Mouse (Mus musculus) lung, embryonic 16.5 days (tissue): ENCODE data around the gene Olfr645. TPM values are rescaled to one million over a fixed set of nuclear protein-coding genes. Genes with fewer than 3 reads are reported as not detected.

Experiments used
- ATAC-seq: fragments of 200-750 bp; cut with Nextera tagmentation; 2 replicates; pipeline ENCODE4 v1.8.0; 2017; ENCODE audit warnings: low read depth, mild to moderate bottlenecking, moderate library complexity
- H3K27ac ChIP-seq: fragments of 300-500 bp; sonication (generic); 2 replicates; pipeline ENCODE4 v1.5.1; 2014; ENCODE audit warnings: mild to moderate bottlenecking, control low read depth, low read length
- H3K27me3 ChIP-seq: fragments of 300-500 bp; sonication (generic); 2 replicates; pipeline ENCODE4 v1.6.1; 2014; ENCODE audit warnings: low read depth, low read length, mixed read lengths; ENCODE audit not compliant: control insufficient read depth, insufficient read depth
- H3K36me3 ChIP-seq: fragments of 300-500 bp; sonication (generic); 2 replicates; pipeline ENCODE4 v1.6.1; 2014; ENCODE audit warnings: low read length; ENCODE audit not compliant: control insufficient read depth, insufficient read depth
- H3K4me1 ChIP-seq: fragments of 300-500 bp; sonication (generic); replicated peaks from 2 replicates; pipeline ENCODE4 v1.6.1; 2014; ENCODE audit warnings: low read length, mixed read lengths; ENCODE audit not compliant: control insufficient read depth, insufficient read depth
- H3K4me2 ChIP-seq: fragments of 300-500 bp; sonication (generic); 2 replicates; pipeline ENCODE4 v1.6.1; 2014; ENCODE audit warnings: low read depth, low read length, control low read depth
- H3K4me3 ChIP-seq: fragments of 300-500 bp; sonication (generic); 2 replicates; pipeline ENCODE4 v1.5.1; 2014; ENCODE audit warnings: mild to moderate bottlenecking, low read length, control low read depth
- H3K9ac ChIP-seq: fragments of 300-500 bp; sonication (generic); 2 replicates; pipeline ENCODE4 v1.6.1; 2014; ENCODE audit warnings: low read length, control low read depth
- H3K9me3 ChIP-seq: fragments of 300-500 bp; sonication (generic); 2 replicates; pipeline ENCODE4 v1.6.1; 2016; ENCODE audit warnings: low read length; ENCODE audit not compliant: control insufficient read depth
- WGBS: fragments of 180-500 bp; shearing (Covaris S2); extraction: QIAGEN DNeasy Blood & Tissue Kit; methylation state at CpG from one replicate; pipeline ENCODE4 v1.1.7; 2014; 5-methylcytosine and 5-hydroxymethylcytosine counted together
- polyA plus RNA-seq: library from polyadenylated mRNA; unstranded; fragments of >200 nt; fragmentation: Nextera tagmentation; extraction: Ambion mirVana; gene quantifications from 2 replicates; pipeline ENCODE4 v1.2.1, GENCODE M21; 2015

Olfr645 gene
- not detected in 2 replicates for polyA plus RNA-seq

GRCm38 (mm10) chr7:104085365-104085764 is at the start of gene Olfr645:
TSS of gene Olfr645 (minus strand) at chr7:104085465.
- H3K4me2 ChIP-seq = no peak within 1 kb of the TSS
- H3K9ac ChIP-seq = no peak within 1 kb of the TSS
- H3K4me1 ChIP-seq = no peaks in the 10 kb centered on the region
- H3K27ac ChIP-seq = no peak within 1 kb of the TSS
- no peaks in the 10 kb centered on the region for H3K9me3 ChIP-seq
- no peak within 1 kb of the TSS for H3K4me3 ChIP-seq
- H3K27me3 ChIP-seq = no peaks in the 10 kb centered on the region
- WGBS = 70% methylated on average over 1 of the region's 1 CpGs
- no peak for ATAC-seq
- H3K36me3 ChIP-seq = no peaks in the 10 kb centered on the region

- Histone ChIP-seq H3K4me3 (no peak within 1 kb of the TSS), H3K27me3 (no peaks in the 10 kb centered on the region), H3K4me2 (no peak within 1 kb of the TSS), H3K36me3 (no peaks in the 10 kb centered on the region), H3K4me1 (no peaks in the 10 kb centered on the region), H3K27ac (no peak within 1 kb of the TSS), H3K9me3 (no peaks in the 10 kb centered on the region), H3K9ac (no peak within 1 kb of the TSS)
- WGBS = 83% methylated on average over 5 of the region's 5 CpGs
- no peak for ATAC-seq
Observed at GRCm38 (mm10) chr7:104129726-104130125, 44.5 kb upstream of the Olfr645 start, which contains the start of gene Ubqln5. TSS of gene Ubqln5 (minus strand) at chr7:104129826.

- Histone ChIP-seq H3K4me2 (no peak within 1 kb of the TSS), H3K4me1 (no peaks in the 10 kb centered on the region), H3K9me3 (no peaks in the 10 kb centered on the region), H3K4me3 (no peak within 1 kb of the TSS), H3K36me3 (no peaks in the 10 kb centered on the region), H3K27me3 (no peaks in the 10 kb centered on the region), H3K9ac (no peak within 1 kb of the TSS), H3K27ac (no peak within 1 kb of the TSS)
- no peak for ATAC-seq
Observed at GRCm38 (mm10) chr7:104104757-104104972, 19.4 kb upstream of the Olfr645 start, which contains the start of gene Olfr646. TSS of gene Olfr646 (plus strand) at chr7:104104873.

DNA sequence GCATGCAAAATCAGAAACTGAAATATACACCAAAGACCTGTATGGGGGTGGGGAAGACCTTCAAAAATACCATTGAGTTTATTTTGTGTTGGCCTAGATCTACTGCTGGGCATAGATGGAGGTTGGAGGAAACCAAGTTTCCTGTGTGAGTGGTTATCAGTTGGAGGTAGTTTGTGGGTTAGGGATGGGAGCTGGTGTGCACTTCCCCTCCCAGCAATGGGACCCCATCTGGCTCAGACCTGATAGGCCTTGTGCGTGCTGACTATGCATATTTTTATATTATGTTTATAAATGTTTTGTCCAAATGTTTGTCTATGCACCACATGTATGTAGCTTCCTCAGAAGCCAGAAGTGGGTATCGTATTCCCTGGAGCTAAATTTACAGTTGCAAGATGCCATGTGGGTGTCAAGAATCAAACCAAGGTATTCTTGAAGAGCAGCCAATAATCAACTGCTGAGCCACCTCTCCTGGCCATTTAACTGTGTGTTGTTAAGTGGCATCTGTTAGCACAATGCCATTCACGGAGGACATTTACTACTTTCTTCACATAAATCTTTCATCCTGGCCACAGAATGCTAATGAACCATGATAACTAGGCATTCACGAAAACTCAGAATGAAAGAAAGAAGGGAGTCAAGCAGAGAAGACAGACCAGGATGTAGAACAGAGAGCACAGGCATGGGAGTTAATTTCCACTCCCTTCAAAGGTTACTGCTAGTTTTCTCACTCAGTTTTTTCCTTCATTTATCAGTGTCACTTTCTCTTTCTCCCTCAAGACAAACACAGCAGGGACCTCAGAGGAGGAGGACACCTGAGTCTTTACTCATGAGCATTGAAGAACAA is 18.9 kb upstream of the Olfr645 start:
- Histone ChIP-seq H3K9ac (no peak overlapping the region), H3K27me3 (no peaks in the 10 kb centered on the region), H3K36me3 (no peaks in the 10 kb centered on the region), H3K27ac (no peak overlapping the region), H3K4me1 (no peaks in the 10 kb centered on the region), H3K4me3 (no peak overlapping the region), H3K9me3 (no peaks in the 10 kb centered on the region), H3K4me2 (no peak overlapping the region)
- 66% methylated on average over 4 of the region's 4 CpGs for WGBS
- no peak for ATAC-seq

- Histone ChIP-seq H3K4me2 (no peak within 1 kb of the TSS), H3K4me1 (no peaks in the 10 kb centered on the region), H3K27ac (no peak within 1 kb of the TSS), H3K27me3 (no peaks in the 10 kb centered on the region), H3K9me3 (no peaks in the 10 kb centered on the region), H3K9ac (no peak within 1 kb of the TSS), H3K36me3 (no peaks in the 10 kb centered on the region), H3K4me3 (no peak within 1 kb of the TSS)
- no peak for ATAC-seq
- 57% methylated on average over 2 of the region's 2 CpGs for WGBS
Observed at GRCm38 (mm10) chr7:104071769-104072168, 13.5 kb downstream of the Olfr645 start, which contains the start of gene Olfr644. TSS of gene Olfr644 (minus strand) at chr7:104071869.

DNA sequence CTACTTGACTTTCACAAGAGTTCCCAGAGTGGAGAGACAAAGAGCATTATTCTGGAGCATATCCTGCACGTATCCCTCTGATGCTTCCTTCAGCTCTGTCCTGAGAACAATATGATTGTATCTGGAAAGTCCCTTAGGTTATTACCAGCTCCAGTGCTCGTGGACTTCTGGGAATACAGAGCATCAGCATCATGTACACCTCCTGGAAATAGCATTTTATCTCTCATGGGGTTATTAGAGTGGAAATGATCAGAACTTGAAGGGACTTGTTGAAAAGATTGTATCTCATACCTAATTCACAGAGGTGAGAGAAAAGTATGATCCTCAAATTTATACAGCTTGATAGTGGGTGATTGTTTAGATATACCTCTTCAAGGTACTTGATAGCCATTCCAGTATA is 23.9 kb downstream of the Olfr645 start, which contains the start of gene 4930516K23Rik:
4930516K23Rik (minus strand) TSS at position 101 of the 400 bp plus-strand sequence.
- Histone ChIP-seq H3K9me3 (no peaks in the 10 kb centered on the region), H3K4me1 (no peaks in the 10 kb centered on the region), H3K36me3 (no peaks in the 10 kb centered on the region), H3K9ac (no peak within 1 kb of the TSS), H3K27ac (no peak within 1 kb of the TSS), H3K4me3 (no peak within 1 kb of the TSS), H3K4me2 (no peak within 1 kb of the TSS), H3K27me3 (no peaks in the 10 kb centered on the region)
- 39% methylated on average over 2 of the region's 2 CpGs for WGBS
- no peak for ATAC-seq

DNA sequence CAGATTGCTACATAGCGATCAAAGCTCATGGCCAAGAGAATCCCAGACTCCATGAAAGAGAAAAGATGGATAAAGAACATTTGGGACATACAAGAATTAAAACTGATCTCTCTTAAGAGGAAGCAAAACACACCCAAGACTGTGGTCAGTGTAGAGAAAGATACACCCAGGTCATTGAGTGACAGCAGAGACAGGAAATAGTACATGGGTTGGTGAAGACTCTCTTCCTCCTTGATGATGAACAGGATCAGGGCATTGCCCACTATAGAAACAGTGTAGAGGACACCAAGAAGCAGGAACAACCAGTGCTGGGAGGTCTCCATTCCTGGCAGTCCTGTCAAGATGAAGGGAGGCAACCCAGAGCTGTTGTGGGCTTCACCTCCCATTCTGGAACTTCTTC is 26.1 kb downstream of the Olfr645 start:
- H3K9ac ChIP-seq = no peak overlapping the region
- WGBS = 76% methylated on average over 1 of the region's 1 CpGs

GRCm38 (mm10) chr7:104052566-104052965 is 32.7 kb downstream of the Olfr645 start, which contains the start of gene Olfr642:
TSS of gene Olfr642 (minus strand) at chr7:104052666.
- ATAC-seq = no peak
- H3K27ac ChIP-seq = no peak within 1 kb of the TSS
- H3K4me2 ChIP-seq = no peak within 1 kb of the TSS
- no peaks in the 10 kb centered on the region for H3K4me1 ChIP-seq
- no peak within 1 kb of the TSS for H3K9ac ChIP-seq
- no peaks in the 10 kb centered on the region for H3K36me3 ChIP-seq
- 63% methylated on average over 1 of the region's 1 CpGs for WGBS
- no peak within 1 kb of the TSS for H3K4me3 ChIP-seq
- no peaks in the 10 kb centered on the region for H3K9me3 ChIP-seq
- no peaks in the 10 kb centered on the region for H3K27me3 ChIP-seq

More for the DNA sequence above, 26.1 kb downstream of the Olfr645 start:
- H3K9me3 ChIP-seq = no peaks in the 10 kb centered on the region
- no peaks in the 10 kb centered on the region for H3K36me3 ChIP-seq
- H3K4me3 ChIP-seq = no peak overlapping the region
- no peak overlapping the region for H3K4me2 ChIP-seq
- H3K27me3 ChIP-seq = no peaks in the 10 kb centered on the region
- H3K27ac ChIP-seq = no peak overlapping the region
- H3K4me1 ChIP-seq = no peaks in the 10 kb centered on the region
- ATAC-seq = no peak

DNA sequence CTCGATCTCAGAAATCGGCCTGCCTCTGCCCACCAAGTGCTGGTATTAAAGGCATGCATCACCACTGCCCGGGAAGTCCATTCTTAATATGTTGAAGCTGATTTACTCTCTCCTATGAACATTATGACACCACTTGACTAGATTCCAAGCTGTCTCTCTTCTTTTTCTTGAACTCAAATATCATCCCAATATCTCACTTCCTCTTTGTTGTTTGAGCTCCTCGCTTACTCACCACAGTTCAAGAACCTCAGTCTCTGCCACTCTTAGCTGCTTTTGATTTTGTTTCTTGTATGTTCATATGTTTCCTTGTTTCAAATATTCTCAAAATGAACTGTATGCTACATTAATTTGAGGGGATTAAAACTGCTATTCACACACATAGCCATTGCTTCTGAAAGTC is 34.5 kb downstream of the Olfr645 start:
- no peak for ATAC-seq
- no peak overlapping the region for H3K27ac ChIP-seq

More for the DNA sequence above, 34.5 kb downstream of the Olfr645 start:
- Histone ChIP-seq H3K9me3 (no peaks in the 10 kb centered on the region), H3K9ac (no peak overlapping the region), H3K4me3 (no peak overlapping the region), H3K4me2 (no peak overlapping the region), H3K36me3 (no peaks in the 10 kb centered on the region), H3K4me1 (no peaks in the 10 kb centered on the region), H3K27me3 (no peaks in the 10 kb centered on the region)
- 83% methylated on average over 4 of the region's 4 CpGs for WGBS
